Mouse (Mus musculus) c-Kit-positive CD71-positive TER-119-positive erythroid progenitor cells, embryonic 14.5 days (primary cell): Measurements from ENCODE around the gene Col18a1.

ENCODE experiments used
- DNase-seq: peaks from one replicate; pipeline ENCODE4 v3.0.0-alpha.2; 2013; ENCODE audit warnings: low spot score

The Col18a1 gene

GRCm38 (mm10) chr10:77011681-77012080 lies 154.7 kb downstream of the Col18a1 start:
- DNase-seq: no peak

- DNase-seq: no peak
Observed at GRCm38 (mm10) chr10:77008698-77009097, 157.7 kb downstream of the Col18a1 start.

- no peak for DNase-seq
Observed at GRCm38 (mm10) chr10:77008109-77008561, 158.2 kb downstream of the Col18a1 start.

DNA sequence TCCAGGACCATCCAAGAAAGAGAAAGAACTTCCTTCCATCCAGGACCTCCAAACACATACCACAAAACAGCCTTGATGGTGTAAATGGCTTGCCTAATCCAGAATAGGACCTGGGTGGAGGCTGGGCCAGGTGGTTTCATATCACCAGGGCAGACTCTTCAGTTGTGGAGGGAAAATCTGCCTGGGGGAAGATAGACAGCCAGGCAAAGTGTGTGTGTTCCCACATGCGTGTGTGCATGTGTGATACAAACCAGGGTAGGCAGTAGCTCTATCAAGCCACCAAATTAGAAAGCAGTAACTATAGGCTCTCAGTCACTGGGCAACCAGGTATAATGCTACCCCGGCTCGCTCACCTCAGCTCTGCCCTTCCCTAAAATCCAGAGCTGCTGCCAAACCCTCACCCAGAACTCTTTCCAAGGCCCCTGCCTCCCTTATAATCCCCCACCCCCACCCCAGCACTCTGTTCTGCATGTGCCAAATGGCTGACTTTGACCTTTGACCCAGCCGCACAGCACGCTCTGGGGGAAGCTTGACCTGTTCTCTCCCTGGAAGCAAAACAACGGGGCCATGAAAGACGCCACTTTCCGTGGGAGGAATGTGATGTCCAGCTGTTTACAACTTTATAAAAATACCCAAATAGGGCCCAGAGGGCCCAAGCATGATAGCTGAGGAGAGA lies 158.8 kb downstream of the Col18a1 start:
- DNase-seq: no peak

DNA sequence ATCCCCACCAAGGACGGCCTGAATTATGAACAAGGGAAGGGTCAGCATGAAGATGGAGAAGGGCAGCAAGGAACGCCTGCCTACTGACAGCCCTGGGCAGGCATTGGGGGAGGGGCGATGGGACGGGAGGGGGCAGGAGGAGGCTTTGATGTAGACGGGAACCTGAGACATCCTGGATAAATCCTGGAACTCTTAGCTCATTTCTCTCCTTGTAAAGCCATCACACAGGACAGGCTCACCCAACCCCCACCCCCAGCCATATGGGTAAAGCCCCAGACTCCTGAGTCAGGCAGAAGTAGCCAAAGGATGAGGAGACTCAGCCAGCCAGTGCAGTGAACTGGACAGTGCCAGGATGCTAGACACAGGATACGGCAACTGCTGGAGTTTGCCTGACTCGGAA lies 161.4 kb downstream of the Col18a1 start:
- DNase-seq: no peak
